Mouse (Mus musculus) hindbrain, embryonic 11.5 days (tissue): ENCODE measurements around the gene Mesp1. TPM values are rescaled to one million over a fixed set of nuclear protein-coding genes. Genes with fewer than 3 reads are reported as not detected.

ENCODE experiments used
- ATAC-seq: fragments of 200-750 bp; cut with Nextera tagmentation; 2 replicates; pipeline ENCODE4 v1.8.0; 2017; ENCODE audit warnings: mild to moderate bottlenecking, moderate TSS enrichment, moderate library complexity; ENCODE audit not compliant: low FRiP score
- DNase-seq: peaks from one replicate; pipeline ENCODE4 v3.0.0-alpha.2; 2015; ENCODE audit warnings: low spot score
- H3K27ac ChIP-seq: fragments of 300-500 bp; sonication (generic); 2 replicates; pipeline ENCODE4 v1.5.1; 2014; ENCODE audit warnings: mild to moderate bottlenecking, low read depth, low read length
- H3K27me3 ChIP-seq: fragments of 300-500 bp; sonication (generic); 2 replicates; pipeline ENCODE4 v1.6.1; 2014; ENCODE audit warnings: mild to moderate bottlenecking, low read length, moderate library complexity, mixed read lengths; ENCODE audit not compliant: control insufficient read depth, insufficient read depth
- H3K36me3 ChIP-seq: fragments of 300-500 bp; sonication (generic); 2 replicates; pipeline ENCODE4 v1.6.1; 2014; ENCODE audit warnings: mild to moderate bottlenecking, low read length, moderate library complexity, mixed read lengths; ENCODE audit not compliant: control insufficient read depth, insufficient read depth
- H3K4me1 ChIP-seq: fragments of 300-500 bp; sonication (generic); replicated peaks from 2 replicates; pipeline ENCODE4 v1.6.1; 2014; ENCODE audit warnings: low read length, mixed read lengths; ENCODE audit not compliant: control insufficient read depth, insufficient read depth
- H3K4me2 ChIP-seq: fragments of 300-500 bp; sonication (generic); replicated peaks from 2 replicates; pipeline ENCODE4 v1.6.1; 2014; ENCODE audit warnings: mild to moderate bottlenecking, low read depth, low read length
- H3K4me3 ChIP-seq: fragments of 300-500 bp; sonication (generic); 2 replicates; pipeline ENCODE4 v1.5.1; 2014; ENCODE audit warnings: low read depth, low read length
- H3K9ac ChIP-seq: fragments of 300-500 bp; sonication (generic); 2 replicates; pipeline ENCODE4 v1.6.1; 2014; ENCODE audit warnings: low read depth, low read length
- H3K9me3 ChIP-seq: fragments of 300-500 bp; sonication (generic); 2 replicates; pipeline ENCODE4 v1.6.1; 2016; ENCODE audit warnings: low read length; ENCODE audit not compliant: control insufficient read depth
- WGBS: fragments of 180-500 bp; shearing (Covaris S2); extraction: QIAGEN DNeasy Blood & Tissue Kit; methylation state at CpG from one replicate; pipeline ENCODE4 v1.1.7; 2014; 5-methylcytosine and 5-hydroxymethylcytosine counted together
- polyA plus RNA-seq: library from polyadenylated mRNA; unstranded; fragments of >200 nt; fragmentation: Nextera tagmentation; extraction: Ambion mirVana; gene quantifications from 2 replicates; pipeline ENCODE4 v1.2.1, GENCODE M21; 2014

The Mesp1 gene
- polyA plus RNA-seq = not detected in 2 replicates

- peak within 1 kb of the TSS; percentile 23; the same call in 1 of the 2 replicates for H3K9ac ChIP-seq
- no peaks in the 10 kb centered on the region for H3K36me3 ChIP-seq
- H3K27ac ChIP-seq = no peak within 1 kb of the TSS
- peaks cover 33% of the 10 kb centered on the region for H3K27me3 ChIP-seq
- H3K4me1 ChIP-seq = peaks cover 4% of the 10 kb centered on the region
- no peaks in the 10 kb centered on the region for H3K9me3 ChIP-seq
- no peak for ATAC-seq
- peak within 1 kb of the TSS; percentile 39 for H3K4me3 ChIP-seq
- peak within 1 kb of the TSS; percentile 73 for H3K4me2 ChIP-seq
- no peak for DNase-seq
- WGBS = 76% methylated on average over 6 of the region's 6 CpGs
Observed at GRCm38 (mm10) chr7:79793688-79794087, at the start of gene Mesp1. TSS of gene Mesp1 (minus strand) at chr7:79793788.

- WGBS = 57% methylated on average over 7 of the region's 7 CpGs
- Histone ChIP-seq H3K9me3 (no peaks in the 10 kb centered on the region), H3K4me1 (no peaks in the 10 kb centered on the region), H3K4me3 (no peak overlapping the region), H3K4me2 (no peak overlapping the region), H3K9ac (no peak overlapping the region), H3K27ac (no peak overlapping the region), H3K36me3 (no peaks in the 10 kb centered on the region), H3K27me3 (no peaks in the 10 kb centered on the region)
- ATAC-seq (no peak), DNase-seq (no peak)
Observed at GRCm38 (mm10) chr7:79842163-79842562, 48.6 kb upstream of the Mesp1 start.

- H3K36me3 ChIP-seq = no peaks in the 10 kb centered on the region
- DNase-seq (no peak), ATAC-seq (no peak)
- H3K9ac ChIP-seq = no peak overlapping the region
- H3K4me1 ChIP-seq = no peaks in the 10 kb centered on the region
- H3K27ac ChIP-seq = no peak overlapping the region
- no peak overlapping the region for H3K4me2 ChIP-seq
- 81% methylated on average over 2 of the region's 2 CpGs for WGBS
- H3K4me3 ChIP-seq = no peak overlapping the region
- no peaks in the 10 kb centered on the region for H3K27me3 ChIP-seq
- no peaks in the 10 kb centered on the region for H3K9me3 ChIP-seq
Observed at GRCm38 (mm10) chr7:79837247-79837646, 43.7 kb upstream of the Mesp1 start.

- no peak overlapping the region for H3K9ac ChIP-seq
- ATAC-seq = no peak
Observed at GRCm38 (mm10) chr7:79835196-79835595, 41.6 kb upstream of the Mesp1 start.

GRCm38 (mm10) chr7:79832980-79833379, 39.4 kb upstream of the Mesp1 start:
- no peak overlapping the region for H3K27ac ChIP-seq
- no peak overlapping the region for H3K4me3 ChIP-seq
- H3K36me3 ChIP-seq = no peaks in the 10 kb centered on the region
- no peak overlapping the region for H3K9ac ChIP-seq
- no peaks in the 10 kb centered on the region for H3K9me3 ChIP-seq
- H3K4me2 ChIP-seq = no peak overlapping the region
- ATAC-seq (no peak), DNase-seq (no peak)
- H3K27me3 ChIP-seq = no peaks in the 10 kb centered on the region
- no peaks in the 10 kb centered on the region for H3K4me1 ChIP-seq

More at GRCm38 (mm10) chr7:79835196-79835595, 41.6 kb upstream of the Mesp1 start:
- Histone ChIP-seq H3K27ac (no peak overlapping the region), H3K4me3 (no peak overlapping the region), H3K27me3 (no peaks in the 10 kb centered on the region), H3K4me1 (no peaks in the 10 kb centered on the region), H3K4me2 (no peak overlapping the region), H3K36me3 (no peaks in the 10 kb centered on the region), H3K9me3 (no peaks in the 10 kb centered on the region)
- WGBS = 95% methylated on average over 6 of the region's 6 CpGs
- DNase-seq = no peak

GRCm38 (mm10) chr7:79831585-79831984, 38.0 kb upstream of the Mesp1 start:
- Histone ChIP-seq H3K27ac (no peak overlapping the region), H3K27me3 (no peaks in the 10 kb centered on the region), H3K9me3 (no peaks in the 10 kb centered on the region), H3K4me1 (no peaks in the 10 kb centered on the region), H3K4me3 (no peak overlapping the region), H3K36me3 (no peaks in the 10 kb centered on the region), H3K9ac (no peak overlapping the region), H3K4me2 (no peak overlapping the region)
- ATAC-seq = no peak
- DNase-seq = no peak
- 83% methylated on average over 6 of the region's 6 CpGs for WGBS

GRCm38 (mm10) chr7:79831145-79831544, 37.6 kb upstream of the Mesp1 start:
- Histone ChIP-seq H3K9me3 (no peaks in the 10 kb centered on the region), H3K36me3 (no peaks in the 10 kb centered on the region), H3K4me3 (no peak overlapping the region), H3K9ac (no peak overlapping the region), H3K27ac (no peak overlapping the region), H3K4me2 (no peak overlapping the region), H3K27me3 (no peaks in the 10 kb centered on the region), H3K4me1 (no peaks in the 10 kb centered on the region)
- DNase-seq (no peak), ATAC-seq (no peak)
- WGBS = 77% methylated on average over 6 of the region's 6 CpGs

GRCm38 (mm10) chr7:79828341-79828740, 34.8 kb upstream of the Mesp1 start:
- Histone ChIP-seq H3K4me3 (no peak overlapping the region), H3K4me1 (no peaks in the 10 kb centered on the region), H3K27me3 (no peaks in the 10 kb centered on the region), H3K9me3 (no peaks in the 10 kb centered on the region; the same call in 1 of the 2 replicates), H3K36me3 (no peaks in the 10 kb centered on the region), H3K27ac (no peak overlapping the region), H3K9ac (no peak overlapping the region), H3K4me2 (no peak overlapping the region)
- 85% methylated on average over 3 of the region's 3 CpGs for WGBS
- DNase-seq = no peak
- ATAC-seq = no peak

GRCm38 (mm10) chr7:79822092-79822695, 28.6 kb upstream of the Mesp1 start:
- no peak for ATAC-seq
- no peak for DNase-seq
- 92% methylated on average over 12 of the region's 12 CpGs for WGBS

More at GRCm38 (mm10) chr7:79822092-79822695, 28.6 kb upstream of the Mesp1 start:
- H3K36me3 ChIP-seq = no peaks in the 10 kb centered on the region
- H3K9ac ChIP-seq = no peak overlapping the region
- no peak overlapping the region for H3K27ac ChIP-seq
- H3K4me2 ChIP-seq = no peak overlapping the region
- H3K4me1 ChIP-seq = no peaks in the 10 kb centered on the region
- H3K27me3 ChIP-seq = no peaks in the 10 kb centered on the region
- H3K4me3 ChIP-seq = no peak overlapping the region
- no peaks in the 10 kb centered on the region; the same call in 1 of the 2 replicates for H3K9me3 ChIP-seq
